Mouse (Mus musculus) ovary, postnatal 36 days (tissue): Measurements from ENCODE around the gene Ush2a.
A peak's percentile ranks its signal among the peaks of the same experiment; 100 is the strongest.

Experiments
- DNase-seq: peaks from one replicate; pipeline ENCODE4 v3.0.0; 2022; ENCODE audit warnings: low spot score, mixed read lengths

Gene Ush2a

DNA sequence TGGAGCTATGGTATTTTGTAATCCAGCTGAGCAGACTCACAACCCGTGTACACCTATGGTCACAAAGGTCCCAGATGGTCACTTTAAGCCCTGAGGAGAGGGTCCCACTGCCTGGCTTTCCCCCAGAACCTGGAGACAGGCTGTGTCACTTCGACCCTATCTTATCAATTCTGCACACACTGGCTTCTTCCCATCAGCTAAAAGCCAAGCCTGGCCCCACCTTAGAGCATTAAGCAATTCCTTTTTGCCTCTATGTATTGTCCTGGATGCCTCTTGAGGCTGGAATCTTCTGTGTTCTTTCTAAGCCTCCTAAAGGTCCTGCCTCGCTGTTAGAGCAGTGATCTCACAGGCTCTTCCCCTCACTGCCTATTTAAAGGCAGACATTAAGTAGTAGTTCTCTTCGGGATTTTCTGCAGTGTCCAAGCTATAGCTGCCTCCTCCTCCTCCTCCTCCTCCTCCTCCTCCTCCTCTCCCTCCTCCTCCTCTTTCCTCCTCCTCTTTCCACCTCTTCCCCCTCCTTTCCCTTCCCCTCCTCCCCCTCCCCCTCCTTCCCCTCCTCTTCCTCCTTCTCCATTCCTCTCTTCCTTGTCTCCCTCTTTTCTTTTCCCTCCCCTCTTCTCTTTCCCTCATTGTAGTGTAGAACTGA is 635.2 kb downstream of the Ush2a start:
- DNase-seq, result no peak

DNA sequence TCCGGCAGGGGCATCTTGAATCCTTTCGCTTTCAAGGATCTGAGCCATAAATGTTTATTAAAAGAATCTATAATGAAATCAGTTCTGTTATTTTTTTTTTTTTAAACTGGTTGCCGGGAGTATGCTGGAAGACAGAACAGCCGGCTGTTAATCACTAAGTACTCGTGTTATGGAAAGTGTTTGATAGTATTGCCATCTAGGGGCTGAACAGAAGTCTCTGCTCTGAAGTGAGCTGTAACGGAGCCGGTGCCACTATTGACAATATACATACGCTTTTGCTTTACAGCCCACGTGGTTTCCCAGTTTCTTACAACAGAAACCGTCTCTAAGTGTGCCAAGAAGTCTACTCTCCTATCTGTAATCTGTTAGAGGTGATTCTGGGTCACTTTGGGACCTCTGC is 642.3 kb downstream of the Ush2a start:
- DNase-seq, result no peak

DNA sequence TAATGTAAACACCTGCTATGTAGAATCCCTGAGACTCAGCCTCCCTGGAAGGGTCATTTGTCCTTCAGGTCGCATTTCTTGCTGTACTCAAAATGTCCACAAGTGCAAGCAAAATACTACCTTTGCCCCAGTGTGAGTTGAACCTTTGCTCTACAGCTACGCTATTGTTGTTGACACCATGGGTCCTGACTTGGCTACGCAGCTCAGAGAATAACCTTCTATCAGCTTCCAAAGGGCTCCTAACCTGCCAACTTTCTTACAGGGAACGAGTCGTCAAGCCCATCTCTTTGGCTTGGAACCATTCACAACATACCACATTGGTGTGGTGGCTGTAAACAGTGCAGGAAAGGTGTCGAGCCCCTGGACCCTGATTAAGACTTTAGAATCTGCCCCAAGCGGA is 644.4 kb downstream of the Ush2a start:
- no peak for DNase-seq

DNA sequence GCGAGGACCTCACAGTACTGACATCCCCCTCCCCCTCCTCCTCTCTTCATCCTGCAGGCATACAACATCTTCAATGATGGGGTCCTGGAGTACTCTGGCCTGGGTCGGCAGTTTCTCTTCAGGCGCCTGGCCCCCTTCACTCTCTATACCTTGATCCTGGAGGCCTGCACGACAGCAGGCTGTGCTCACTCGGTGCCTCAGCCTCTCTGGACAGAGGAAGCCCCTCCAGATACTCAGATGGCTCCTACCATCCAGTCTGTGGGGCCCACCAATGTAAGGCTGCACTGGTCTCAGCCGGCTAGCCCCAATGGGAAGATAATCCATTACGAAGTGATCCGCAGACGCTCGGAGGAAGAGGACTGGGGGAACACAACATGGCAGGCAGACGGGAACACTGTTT is 648.8 kb downstream of the Ush2a start:
- no peak for DNase-seq

DNA sequence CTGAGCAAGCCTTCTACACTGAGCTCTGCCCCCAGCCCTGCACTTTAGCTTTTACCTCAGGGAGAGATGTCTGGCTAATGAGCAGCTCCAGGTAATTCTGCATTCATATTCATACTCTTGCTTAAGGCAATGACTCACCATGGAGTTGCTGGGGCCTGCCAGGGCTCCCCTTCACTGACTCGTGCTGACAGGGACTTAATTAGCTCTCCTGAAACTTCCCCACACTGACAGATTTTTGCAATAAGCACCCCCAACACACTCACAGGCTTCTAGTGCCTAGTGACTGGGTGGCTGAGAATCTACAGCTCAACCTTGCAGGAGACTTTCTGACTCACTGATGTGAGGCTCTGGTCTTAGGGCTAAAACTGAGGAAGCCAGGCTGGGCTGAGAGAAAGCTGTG is 658.1 kb downstream of the Ush2a start:
- no peak for DNase-seq

DNA sequence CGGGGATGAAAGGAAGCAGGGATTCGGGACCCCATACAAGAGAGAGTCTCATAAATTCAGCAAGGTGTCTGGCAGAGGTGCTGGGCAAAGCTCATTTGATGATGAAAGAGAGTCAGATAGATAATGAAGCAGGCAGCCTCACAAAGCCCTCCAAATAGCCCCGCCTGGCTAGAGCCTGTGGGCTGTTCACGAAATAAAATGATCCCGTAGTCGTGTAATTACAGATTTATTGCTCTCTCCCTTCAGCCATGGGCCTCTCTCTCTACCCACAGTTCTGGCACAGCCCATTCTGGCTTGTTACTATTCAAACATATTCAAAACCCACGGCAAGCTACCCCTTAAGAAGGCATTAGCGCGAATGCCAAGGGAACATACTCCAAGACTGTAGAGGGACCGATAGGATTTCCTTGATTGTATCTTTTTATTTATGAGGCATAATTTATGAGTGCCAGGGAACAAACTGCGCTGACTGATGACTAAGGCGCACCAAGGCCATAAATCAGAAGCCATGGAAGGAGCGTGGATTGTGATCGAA is 675.5 kb downstream of the Ush2a start:
- no peak for DNase-seq

DNA sequence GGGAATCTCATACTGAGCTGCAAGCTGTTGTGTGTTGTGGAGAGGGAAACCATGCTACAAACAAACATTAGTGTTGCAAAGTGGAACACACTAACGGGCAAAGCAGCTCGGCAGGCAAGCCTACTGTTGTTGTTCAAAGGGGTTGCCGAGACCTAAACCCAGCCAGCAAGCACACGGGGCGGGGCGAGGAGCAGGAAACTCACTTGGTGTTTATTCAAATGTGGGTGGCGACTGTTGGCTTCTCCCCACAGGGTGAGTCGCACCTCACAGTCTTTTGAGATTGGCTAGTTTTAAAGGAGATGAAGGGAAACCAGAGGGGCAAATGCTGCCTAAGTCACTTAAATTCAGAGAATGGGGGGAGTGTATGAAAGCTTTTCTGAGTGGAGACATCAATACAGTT is 683.5 kb downstream of the Ush2a start:
- DNase-seq, result no peak

DNA sequence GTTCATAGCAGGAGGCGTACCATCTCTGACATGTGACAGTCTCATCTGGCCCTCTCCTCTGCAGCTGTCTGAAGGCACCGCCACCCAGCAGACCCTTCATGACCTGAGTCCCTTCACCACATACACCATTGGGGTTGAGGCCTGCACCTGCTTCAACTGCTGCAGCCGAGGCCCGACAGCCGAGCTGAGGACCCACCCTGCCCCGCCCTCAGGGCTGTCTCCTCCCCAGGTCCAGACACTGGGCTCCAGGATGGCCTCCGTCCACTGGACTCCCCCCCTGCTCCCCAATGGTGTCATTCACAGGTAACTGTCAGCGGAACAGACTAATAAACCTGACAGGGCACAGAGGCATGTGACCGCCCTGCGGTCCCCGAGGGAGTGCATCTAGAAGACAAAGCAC is 685.0 kb downstream of the Ush2a start:
- DNase-seq, result no peak

DNA sequence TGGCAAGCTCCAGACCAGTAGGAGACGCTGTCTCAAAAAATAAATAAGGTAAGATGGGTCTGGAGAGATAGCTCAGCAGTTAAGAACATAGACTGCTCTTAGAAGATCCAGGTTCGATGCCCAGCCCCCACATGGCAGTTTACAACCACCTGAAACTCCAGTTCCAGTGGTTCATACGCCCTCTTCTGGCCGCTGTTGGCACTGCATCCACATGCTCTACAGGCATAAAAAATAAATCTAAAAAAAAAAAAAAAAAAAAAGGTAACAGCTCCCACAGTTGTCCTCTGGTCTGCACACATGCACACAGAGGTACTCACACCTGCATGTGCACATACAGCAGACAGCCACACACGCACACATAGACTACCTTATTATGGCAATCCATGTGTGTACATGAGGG is 686.0 kb downstream of the Ush2a start:
- DNase-seq, result no peak

DNA sequence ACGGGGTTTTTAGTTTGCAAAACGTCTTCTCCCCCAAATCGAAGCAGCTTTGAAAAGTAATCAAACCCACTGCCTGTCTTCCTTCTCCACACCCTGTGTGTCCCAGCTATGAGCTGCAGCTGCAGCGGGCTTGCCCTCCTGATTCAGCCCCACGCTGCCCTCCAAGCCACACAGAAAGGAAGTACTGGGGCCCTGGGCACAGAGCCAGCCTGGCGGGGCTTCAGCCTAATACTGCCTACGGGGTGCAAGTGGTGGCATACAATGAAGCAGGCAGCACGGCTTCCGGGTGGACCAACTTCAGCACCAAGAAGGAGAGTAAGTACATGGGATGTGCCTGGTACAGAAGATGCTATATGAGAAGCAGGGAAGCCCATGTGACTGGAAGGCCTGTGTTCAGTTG is 686.5 kb downstream of the Ush2a start:
- DNase-seq, result peak; percentile 14

DNA sequence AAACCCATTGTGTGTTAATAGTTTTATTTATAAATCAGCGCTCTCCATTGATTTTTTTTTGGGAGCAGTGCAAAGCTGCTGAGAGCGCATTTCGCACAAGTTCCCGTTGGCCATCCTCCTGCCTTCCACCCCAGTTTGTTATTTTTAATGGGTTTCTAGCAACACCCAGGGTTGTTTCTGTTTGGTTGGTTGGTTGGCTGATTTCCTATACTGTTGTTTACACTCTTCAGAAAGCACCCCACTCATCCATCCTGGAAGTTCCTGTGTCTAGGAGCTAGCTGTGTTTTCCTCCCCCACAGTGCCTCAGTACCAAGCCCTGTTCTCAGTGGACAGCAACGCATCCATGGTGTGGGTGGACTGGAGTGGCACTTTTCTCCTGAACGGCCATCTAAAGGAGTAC is 689.3 kb downstream of the Ush2a start:
- no peak for DNase-seq

DNA sequence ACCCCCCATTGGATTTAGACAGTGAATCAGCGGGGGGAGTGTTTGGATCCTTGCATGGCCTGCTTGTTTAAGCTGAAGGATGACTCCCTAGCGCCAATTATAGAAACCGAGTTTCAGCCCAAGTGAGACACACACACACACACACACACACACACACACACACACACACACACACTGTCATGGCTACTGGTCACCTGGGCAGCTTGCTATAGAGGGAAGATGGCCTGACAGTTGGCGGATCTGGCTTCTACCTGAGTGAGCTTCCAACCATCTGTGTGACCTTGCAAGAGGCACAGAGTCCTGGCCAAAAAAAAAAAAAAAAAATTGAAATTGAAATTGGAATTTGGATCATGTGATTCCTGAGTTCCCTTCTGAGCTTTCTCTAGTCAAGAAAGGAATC is 690.7 kb downstream of the Ush2a start:
- no peak for DNase-seq

DNA sequence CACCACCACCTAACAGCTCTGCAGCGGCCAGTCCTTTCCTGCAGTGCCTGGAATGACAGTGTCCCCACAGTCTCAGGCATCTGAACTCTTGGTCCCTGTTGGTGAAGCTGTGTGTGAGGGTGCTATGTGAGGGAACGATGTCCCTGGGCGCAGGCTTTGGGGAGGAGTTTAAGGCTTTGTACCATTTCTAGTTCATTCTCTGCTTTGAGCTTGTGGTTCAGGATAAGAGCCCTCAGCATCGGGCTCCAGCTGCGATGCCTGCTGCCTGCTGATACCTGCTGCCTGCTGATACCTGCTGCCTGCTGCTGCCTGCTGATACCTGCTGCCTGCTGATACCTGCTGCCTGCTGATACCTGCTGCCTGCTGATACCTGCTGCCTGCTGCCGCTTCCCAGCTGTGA is 711.3 kb downstream of the Ush2a start:
- no peak for DNase-seq

DNA sequence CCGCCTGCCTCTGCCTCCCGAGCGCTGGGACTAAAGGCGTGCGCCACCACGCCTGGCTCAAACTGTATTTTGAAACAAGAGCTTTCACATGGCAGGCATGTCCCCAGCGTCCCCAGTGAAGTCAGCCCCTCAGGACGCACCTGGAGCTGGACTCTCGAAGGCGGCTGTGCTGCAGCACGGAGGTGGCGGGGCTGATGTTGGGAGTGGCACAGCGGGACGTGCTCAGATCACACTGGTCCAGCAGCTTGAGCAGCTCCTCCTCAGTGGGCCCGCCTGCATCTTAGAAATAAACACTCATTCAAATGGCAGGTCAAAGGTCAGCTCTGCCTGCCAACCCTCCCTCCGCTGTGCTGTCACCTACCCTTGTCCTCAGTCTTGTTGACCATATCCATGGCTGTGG is 712.1 kb downstream of the Ush2a start:
- no peak for DNase-seq

DNA sequence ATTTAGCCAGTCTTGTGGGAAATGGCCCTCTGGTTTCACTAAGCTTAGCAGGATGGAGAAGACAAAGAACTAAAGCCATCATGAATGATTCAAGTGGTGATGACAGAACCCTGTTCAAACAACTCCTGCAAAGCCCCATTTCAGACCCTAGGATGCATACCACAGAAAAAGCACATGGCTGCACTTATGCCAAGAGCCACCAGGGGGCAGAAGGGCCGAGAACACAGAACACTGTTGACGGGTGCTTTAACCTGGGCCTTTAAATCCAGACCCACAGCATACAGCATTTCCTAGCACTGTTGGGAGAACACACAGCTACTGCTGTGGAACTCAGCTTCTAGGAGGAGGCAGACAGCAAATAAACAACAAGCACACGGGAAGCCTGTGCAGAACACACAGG is 718.2 kb downstream of the Ush2a start:
- DNase-seq, result peak; percentile 32

DNA sequence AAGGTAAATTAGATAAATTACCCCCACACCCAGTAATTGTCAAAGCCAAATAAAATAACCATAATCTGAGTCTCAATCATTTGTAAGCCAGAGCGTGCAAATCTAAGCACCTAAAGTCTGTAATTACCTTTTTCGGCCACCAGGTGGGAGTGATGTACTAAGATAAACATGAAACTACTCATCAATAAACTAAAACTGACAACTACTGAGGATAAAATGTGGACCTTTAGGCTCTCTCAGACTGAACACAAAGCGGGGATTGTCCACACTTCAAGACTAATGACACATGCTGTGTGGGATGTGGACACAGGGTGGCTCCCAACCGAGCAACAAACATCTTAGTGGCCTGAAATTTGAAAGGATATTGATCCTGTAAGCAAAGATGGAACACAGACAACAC is 731.4 kb downstream of the Ush2a start:
- no peak for DNase-seq

DNA sequence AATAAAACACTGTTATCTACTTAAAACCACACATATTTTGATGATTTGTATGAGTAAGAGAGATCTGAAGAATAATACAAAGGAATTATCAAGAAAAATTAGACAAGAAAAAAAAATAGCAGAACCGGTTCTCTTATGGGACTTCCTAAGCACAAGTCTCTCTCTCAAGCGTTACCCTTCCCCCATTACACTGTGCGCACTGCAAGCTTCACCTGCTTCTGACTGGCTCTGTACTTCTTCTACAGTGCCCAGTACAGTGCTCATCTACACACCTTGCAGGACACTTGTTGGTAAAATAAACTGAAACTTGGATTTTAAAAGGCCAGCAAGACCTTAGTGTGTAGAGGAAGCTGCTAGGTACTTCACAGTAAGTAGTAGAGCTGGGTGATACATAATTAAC is 736.1 kb downstream of the Ush2a start:
- no peak for DNase-seq

DNA sequence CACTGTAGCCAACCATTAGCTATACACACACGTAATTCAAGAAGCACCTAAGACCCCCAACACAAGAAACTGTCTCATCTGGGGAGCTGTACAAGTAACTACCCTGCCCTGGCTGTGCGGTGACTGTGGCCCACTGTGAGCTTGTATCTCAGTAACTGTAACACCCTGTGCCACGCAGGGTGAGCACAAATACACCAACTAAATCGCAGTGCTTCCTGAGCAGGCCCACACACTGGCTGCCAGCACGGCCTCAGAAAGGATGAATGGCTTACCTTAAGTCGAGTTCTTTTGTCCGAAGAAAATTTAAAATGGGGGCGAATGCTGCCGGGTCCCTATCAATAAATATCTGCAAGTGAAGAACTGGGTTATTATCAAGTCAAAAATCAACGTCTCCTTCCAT is 738.2 kb downstream of the Ush2a start:
- DNase-seq, result no peak

DNA sequence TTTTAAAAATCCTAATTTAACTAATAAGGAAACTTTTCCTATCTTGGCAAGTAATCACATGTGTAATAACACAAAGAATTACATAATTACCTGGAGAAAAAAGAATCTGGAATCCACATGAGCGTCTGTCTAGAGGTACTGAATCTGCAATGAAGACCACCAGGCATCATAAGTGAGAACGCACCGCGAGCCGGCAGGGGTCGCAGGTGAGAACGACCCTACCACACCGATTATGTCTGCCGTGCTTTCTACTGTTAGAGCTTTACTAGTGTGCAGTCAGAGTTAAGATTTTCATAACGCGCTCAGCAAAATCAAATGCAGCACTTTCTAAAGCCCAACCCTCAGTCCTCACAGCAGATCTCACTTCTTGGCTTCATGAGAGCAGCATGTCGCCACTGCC is 740.0 kb downstream of the Ush2a start:
- DNase-seq, result no peak

DNA sequence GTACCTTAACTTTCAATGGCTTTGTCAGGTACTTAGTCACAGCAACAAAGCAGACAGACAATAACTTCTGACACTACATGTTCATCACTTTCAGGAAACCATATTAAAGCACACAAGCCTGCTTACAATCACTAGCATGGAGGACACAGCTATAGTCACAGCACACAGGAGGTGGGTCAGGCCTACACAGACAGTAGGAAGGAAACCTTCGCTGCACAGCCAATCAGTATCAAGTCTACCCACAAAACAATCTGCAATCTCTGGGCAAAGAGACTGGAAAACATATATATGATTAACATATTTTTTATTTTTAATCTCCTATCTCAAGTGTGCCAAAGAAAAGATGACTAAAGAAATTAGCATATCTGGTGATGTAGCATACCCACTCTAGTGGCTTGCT is 743.0 kb downstream of the Ush2a start:
- DNase-seq, result no peak

DNA sequence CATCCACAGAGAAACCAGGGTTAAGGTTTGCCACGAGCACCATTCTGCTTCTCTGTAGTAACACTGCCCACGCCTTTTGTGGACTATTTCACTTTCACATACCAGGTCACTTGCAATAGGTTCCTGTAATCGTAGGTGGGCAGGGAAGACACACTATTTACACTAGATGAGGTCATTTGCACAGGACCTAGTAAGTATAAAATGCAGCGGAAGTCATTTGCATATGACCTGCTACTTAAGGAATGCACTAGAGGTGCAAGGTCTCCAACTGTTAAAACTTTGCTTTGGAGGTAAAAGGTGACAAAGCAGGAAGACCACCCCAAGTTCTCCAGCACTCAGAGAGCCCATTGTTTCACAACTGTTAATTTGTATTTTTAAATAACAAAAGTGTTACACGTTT is 744.4 kb downstream of the Ush2a start:
- no peak for DNase-seq

DNA sequence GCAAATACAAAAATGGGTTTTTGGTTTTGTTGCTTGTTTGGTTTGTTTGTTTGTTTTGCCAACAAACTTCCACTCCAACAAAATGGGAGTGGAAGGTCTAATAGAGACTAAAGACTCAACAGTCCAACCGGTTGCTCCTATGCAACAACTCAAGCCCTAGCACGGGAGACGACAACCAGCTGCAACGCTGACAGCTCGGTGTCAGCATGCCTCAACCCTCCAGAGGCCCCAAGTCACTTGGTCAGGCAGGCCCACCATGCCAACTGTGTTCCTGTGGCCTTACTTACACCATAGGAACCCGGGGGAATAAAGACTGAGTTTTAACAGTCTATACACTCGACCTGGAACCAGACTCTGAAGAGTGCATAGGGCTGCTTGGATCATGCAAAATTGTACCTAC is 745.0 kb downstream of the Ush2a start:
- DNase-seq, result no peak

DNA sequence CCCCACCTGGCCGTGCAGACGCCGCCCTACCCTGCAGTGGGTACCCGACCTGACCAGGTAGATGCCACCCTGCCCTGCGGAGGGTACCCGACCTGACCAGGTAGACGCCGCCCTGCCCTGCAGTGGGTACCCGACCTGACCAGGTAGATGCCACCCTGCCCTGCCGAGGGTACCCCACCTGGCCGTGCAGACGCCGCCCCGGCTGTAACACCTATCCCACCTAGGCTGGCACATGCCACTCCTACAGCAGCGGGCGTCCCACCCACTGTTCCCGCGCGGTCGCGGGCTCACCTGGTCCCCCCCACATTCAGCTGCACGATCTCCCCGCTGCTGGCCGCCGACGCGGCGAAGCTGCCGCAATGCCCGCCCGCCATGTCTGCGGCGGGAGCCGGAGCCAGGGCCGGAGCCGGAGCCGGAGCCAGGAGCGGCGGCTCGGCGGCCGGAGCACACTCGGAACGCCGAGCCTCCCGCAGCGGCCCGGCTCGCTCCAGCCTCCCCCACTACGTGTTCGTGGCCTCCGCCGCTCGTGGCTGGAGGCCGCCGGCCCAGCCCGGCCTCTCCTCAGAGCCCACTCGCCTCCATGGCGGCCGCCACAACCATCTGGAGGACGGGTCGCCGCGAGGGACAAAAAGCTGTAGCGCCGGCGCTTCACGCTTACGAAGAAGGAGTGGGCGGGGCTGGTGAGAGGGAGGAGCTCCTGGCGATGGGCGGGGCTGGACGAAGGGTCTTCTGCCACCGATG is 745.6 kb downstream of the Ush2a start, which contains the start of gene Kctd3:
TSS of gene Kctd3 (minus strand) at position 603 of the 741 bp plus-strand sequence.
- DNase-seq, result peak; percentile 97

DNA sequence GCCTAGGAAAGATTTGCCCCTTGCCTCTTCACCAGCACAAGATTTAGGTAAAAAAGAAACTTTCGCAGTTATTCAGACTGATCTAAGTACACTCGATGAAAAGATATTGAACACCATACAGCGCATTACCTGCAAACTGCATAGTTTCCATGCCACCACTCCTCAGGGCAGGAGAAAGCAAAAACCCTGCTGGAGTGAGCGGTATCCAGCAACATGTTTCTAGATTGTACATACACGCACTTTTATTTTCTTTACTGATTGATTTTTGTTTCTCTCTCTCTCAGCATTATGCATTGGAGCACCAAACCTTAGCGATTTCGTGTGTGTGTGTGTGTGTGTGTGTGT is 746.1 kb downstream of the Ush2a start:
- DNase-seq, result no peak
